Mouse (Mus musculus): ENCODE measurements around the gene Pdgfb.

- no peak for TF ChIP-seq HCFC1 (IDR thresholded peaks at IDR 0.05; ENCODE audit: low read depth, low read length)
- no peak for TF ChIP-seq POLR2AphosphoS2 (IDR thresholded peaks at IDR 0.05; ENCODE audit: low read depth, low read length)
- TF ChIP-seq EP300 (IDR thresholded peaks at IDR 0.05; ENCODE audit: low read length), result no peak
- TF ChIP-seq CTCF (conservative IDR thresholded peaks at IDR 0.05 in 1 of 2, IDR thresholded peaks at IDR 0.05 in 1 of 2; ENCODE audit: low read depth in 2 of 2, low read length in 2 of 2), result no peak
- TF ChIP-seq ZNF384 (IDR thresholded peaks at IDR 0.05; ENCODE audit: low read depth, low read length), result no peak
- no peak for TF ChIP-seq E2F4 (IDR thresholded peaks at IDR 0.05; ENCODE audit: insufficient replicate concordance, low read depth, low read length)
- no peak for TF ChIP-seq POLR2A (IDR thresholded peaks at IDR 0.05; ENCODE audit: low read depth, low read length)
- TF ChIP-seq MYC (IDR thresholded peaks at IDR 0.05; ENCODE audit: low read depth, low read length), result no peak
- TF ChIP-seq ELF1 (IDR thresholded peaks at IDR 0.05; ENCODE audit: low read depth, low read length), result no peak
- no peak for TF ChIP-seq JUND (conservative IDR thresholded peaks at IDR 0.05; ENCODE audit: low read depth, low read length)
These were observed 50.4 kb downstream of the Pdgfb start for GRCm38 (mm10) chr15:79964376-79964775.
